Mouse (Mus musculus) stomach, embryonic 14.5 days (tissue): ENCODE data around the gene Mob3b. TPM values are rescaled to one million over a fixed set of nuclear protein-coding genes. Genes with fewer than 3 reads are reported as not detected.

Source experiments
- ATAC-seq: fragments of 200-750 bp; cut with Nextera tagmentation; 2 replicates; pipeline ENCODE4 v1.8.0; 2017; ENCODE audit warnings: low read depth, moderate TSS enrichment; ENCODE audit not compliant: insufficient number of reproducible peaks, insufficient read depth, low FRiP score
- H3K27ac ChIP-seq: fragments of 300-500 bp; sonication (generic); 2 replicates; pipeline ENCODE4 v1.5.1; 2014; ENCODE audit warnings: mild to moderate bottlenecking, low read length, moderate library complexity, mixed read lengths
- H3K27me3 ChIP-seq: fragments of 300-500 bp; sonication (generic); 2 replicates; pipeline ENCODE4 v1.6.1; 2014; ENCODE audit warnings: low read length, control low read depth, mixed read lengths; ENCODE audit not compliant: control insufficient read depth, insufficient read depth
- H3K36me3 ChIP-seq: fragments of 300-500 bp; sonication (generic); 2 replicates; pipeline ENCODE4 v1.6.1; 2014; ENCODE audit warnings: mild to moderate bottlenecking, control low read depth, low read length, moderate library complexity, mixed read lengths; ENCODE audit not compliant: control insufficient read depth, insufficient read depth
- H3K4me1 ChIP-seq: fragments of 300-500 bp; sonication (generic); 2 replicates; pipeline ENCODE4 v1.6.1; 2014; ENCODE audit warnings: low read length, control low read depth, mixed read lengths; ENCODE audit not compliant: control insufficient read depth, insufficient read depth
- H3K4me2 ChIP-seq: fragments of 300-500 bp; sonication (generic); replicated peaks from 2 replicates; pipeline ENCODE4 v1.6.1; 2014; ENCODE audit warnings: low read depth, low read length, control low read depth
- H3K4me3 ChIP-seq: fragments of 300-500 bp; sonication (generic); 2 replicates; pipeline ENCODE4 v1.5.1; 2014; ENCODE audit warnings: low read depth, low read length, control low read depth
- H3K9ac ChIP-seq: fragments of 300-500 bp; sonication (generic); replicated peaks from 2 replicates; pipeline ENCODE4 v1.6.1; 2014; ENCODE audit warnings: low read depth, mild to moderate bottlenecking, control low read depth, low read length, moderate library complexity, mixed read lengths
- H3K9me3 ChIP-seq: fragments of 300-500 bp; sonication (generic); 2 replicates; pipeline ENCODE4 v1.6.1; 2016; ENCODE audit warnings: low read depth, low read length, control low read depth; ENCODE audit not compliant: control insufficient read depth
- WGBS: fragments of 180-500 bp; shearing (Covaris S2); extraction: QIAGEN DNeasy Blood & Tissue Kit; methylation state at CpG from one replicate; pipeline ENCODE4 v1.1.7; 2014; 5-methylcytosine and 5-hydroxymethylcytosine counted together
- polyA plus RNA-seq: library from polyadenylated mRNA; unstranded; fragments of >200 nt; fragmentation: Nextera tagmentation; extraction: Ambion mirVana; gene quantifications from 2 replicates; pipeline ENCODE4 v1.2.1, GENCODE M21; 2014

Gene Mob3b
- 22.5 and 23.6 TPM in 2 replicates for polyA plus RNA-seq

- WGBS: under 1% methylated on average over 50 of the region's 50 CpGs
- peak; percentile 72 for ATAC-seq
- Histone ChIP-seq H3K9ac (peak within 1 kb of the TSS; percentile 73), H3K4me2 (peak within 1 kb of the TSS; percentile 83), H3K27ac (peak within 1 kb of the TSS; percentile 92), H3K36me3 (no peaks in the 10 kb centered on the region), H3K4me1 (peaks cover 5% of the 10 kb centered on the region; the same call in 1 of the 2 replicates), H3K9me3 (no peaks in the 10 kb centered on the region), H3K27me3 (no peaks in the 10 kb centered on the region), H3K4me3 (peak within 1 kb of the TSS; percentile 68)
Observed at GRCm38 (mm10) chr4:35156751-35157611, at the start of gene Mob3b. Gene Mob3b (minus strand): TSS chr4:35157484.

- Histone ChIP-seq H3K27ac (no peak overlapping the region), H3K9me3 (no peaks in the 10 kb centered on the region), H3K27me3 (no peaks in the 10 kb centered on the region), H3K4me2 (no peak overlapping the region), H3K36me3 (peaks cover 15% of the 10 kb centered on the region), H3K9ac (no peak overlapping the region), H3K4me1 (no peaks in the 10 kb centered on the region), H3K4me3 (no peak overlapping the region)
- 53% methylated on average over 7 of the region's 7 CpGs for WGBS
- ATAC-seq: no peak
Observed at GRCm38 (mm10) chr4:35204659-35205058, 47.4 kb upstream of the Mob3b start.

GRCm38 (mm10) chr4:35203724-35204123 lies 46.4 kb upstream of the Mob3b start:
- Histone ChIP-seq H3K4me1 (no peaks in the 10 kb centered on the region), H3K4me2 (no peak overlapping the region)
- WGBS: 89% methylated on average over 2 of the region's 2 CpGs

GRCm38 (mm10) chr4:35201700-35202099 lies 44.4 kb upstream of the Mob3b start:
- no peak overlapping the region for H3K27ac ChIP-seq
- no peak overlapping the region for H3K9ac ChIP-seq
- H3K4me1 ChIP-seq: no peaks in the 10 kb centered on the region
- peaks cover 21% of the 10 kb centered on the region for H3K36me3 ChIP-seq
- no peak for ATAC-seq
- H3K27me3 ChIP-seq: no peaks in the 10 kb centered on the region
- 90% methylated on average over 5 of the region's 5 CpGs for WGBS
- H3K4me3 ChIP-seq: no peak overlapping the region
- no peaks in the 10 kb centered on the region for H3K9me3 ChIP-seq
- H3K4me2 ChIP-seq: no peak overlapping the region

More at GRCm38 (mm10) chr4:35203724-35204123, 46.4 kb upstream of the Mob3b start:
- ATAC-seq: no peak
- no peaks in the 10 kb centered on the region for H3K27me3 ChIP-seq
- H3K27ac ChIP-seq: no peak overlapping the region
- H3K9me3 ChIP-seq: no peaks in the 10 kb centered on the region
- no peak overlapping the region for H3K9ac ChIP-seq
- no peak overlapping the region for H3K4me3 ChIP-seq
- H3K36me3 ChIP-seq: peaks cover 15% of the 10 kb centered on the region

GRCm38 (mm10) chr4:35192725-35193124 lies 35.4 kb upstream of the Mob3b start:
- no peaks in the 10 kb centered on the region for H3K27me3 ChIP-seq
- peaks cover 6% of the 10 kb centered on the region; the same call in 1 of the 2 replicates for H3K36me3 ChIP-seq
- H3K4me2 ChIP-seq: no peak overlapping the region
- H3K27ac ChIP-seq: 0 out of 2 replicates have a peak overlapping the region, but pooled peaks have one; percentile 48
- H3K4me1 ChIP-seq: peaks cover 3% of the 10 kb centered on the region; the same call in 1 of the 2 replicates
- no peak overlapping the region for H3K9ac ChIP-seq
- no peaks in the 10 kb centered on the region for H3K9me3 ChIP-seq
- H3K4me3 ChIP-seq: no peak overlapping the region
- 38% methylated on average over 7 of the region's 7 CpGs for WGBS
- ATAC-seq: no peak

- H3K4me3 ChIP-seq: no peak overlapping the region
- no peaks in the 10 kb centered on the region for H3K36me3 ChIP-seq
- H3K9me3 ChIP-seq: no peaks in the 10 kb centered on the region; the same call in 1 of the 2 replicates
- peaks cover 3% of the 10 kb centered on the region; the same call in 1 of the 2 replicates for H3K4me1 ChIP-seq
- WGBS: 68% methylated on average over 5 of the region's 5 CpGs
- H3K9ac ChIP-seq: no peak overlapping the region
- no peak overlapping the region for H3K27ac ChIP-seq
- H3K27me3 ChIP-seq: no peaks in the 10 kb centered on the region
- ATAC-seq: no peak
- no peak overlapping the region for H3K4me2 ChIP-seq
Observed at GRCm38 (mm10) chr4:35189794-35190193, 32.5 kb upstream of the Mob3b start.

- Histone ChIP-seq H3K4me2 (no peak overlapping the region), H3K27me3 (no peaks in the 10 kb centered on the region), H3K4me3 (no peak overlapping the region), H3K36me3 (no peaks in the 10 kb centered on the region), H3K27ac (no peak overlapping the region), H3K4me1 (no peaks in the 10 kb centered on the region), H3K9me3 (no peaks in the 10 kb centered on the region; the same call in 1 of the 2 replicates), H3K9ac (no peak overlapping the region)
- WGBS: 78% methylated on average over 8 of the region's 8 CpGs
- ATAC-seq: no peak
Observed at GRCm38 (mm10) chr4:35187617-35188326, 30.5 kb upstream of the Mob3b start.

- no peaks in the 10 kb centered on the region for H3K4me1 ChIP-seq
- 75% methylated on average over 12 of the region's 12 CpGs for WGBS
- no peaks in the 10 kb centered on the region for H3K36me3 ChIP-seq
- H3K9ac ChIP-seq: no peak overlapping the region
- H3K9me3 ChIP-seq: no peaks in the 10 kb centered on the region
- H3K4me2 ChIP-seq: no peak overlapping the region
- no peak for ATAC-seq
- H3K27me3 ChIP-seq: no peaks in the 10 kb centered on the region
- H3K4me3 ChIP-seq: no peak overlapping the region
- no peak overlapping the region for H3K27ac ChIP-seq
Observed at GRCm38 (mm10) chr4:35177926-35178645, 20.8 kb upstream of the Mob3b start.
